Mouse (Mus musculus) lung, embryonic 16.5 days (tissue): Measurements from ENCODE around the gene Gm10228. TPM values are rescaled to one million over a fixed set of nuclear protein-coding genes. Genes with fewer than 3 reads are reported as not detected.
"Not testable (repeated sequence)": the region's sequence is repeated elsewhere in the genome, so short reads cannot be mapped to it uniquely, and the experiment has no call there.

ENCODE experiments used
- ATAC-seq: fragments of 200-750 bp; cut with Nextera tagmentation; 2 replicates; pipeline ENCODE4 v1.8.0; 2017; ENCODE audit warnings: low read depth, mild to moderate bottlenecking, moderate library complexity
- H3K27ac ChIP-seq: fragments of 300-500 bp; sonication (generic); 2 replicates; pipeline ENCODE4 v1.5.1; 2014; ENCODE audit warnings: mild to moderate bottlenecking, control low read depth, low read length
- H3K27me3 ChIP-seq: fragments of 300-500 bp; sonication (generic); 2 replicates; pipeline ENCODE4 v1.6.1; 2014; ENCODE audit warnings: low read depth, low read length, mixed read lengths; ENCODE audit not compliant: control insufficient read depth, insufficient read depth
- H3K36me3 ChIP-seq: fragments of 300-500 bp; sonication (generic); 2 replicates; pipeline ENCODE4 v1.6.1; 2014; ENCODE audit warnings: low read length; ENCODE audit not compliant: control insufficient read depth, insufficient read depth
- H3K4me1 ChIP-seq: fragments of 300-500 bp; sonication (generic); replicated peaks from 2 replicates; pipeline ENCODE4 v1.6.1; 2014; ENCODE audit warnings: low read length, mixed read lengths; ENCODE audit not compliant: control insufficient read depth, insufficient read depth
- H3K4me2 ChIP-seq: fragments of 300-500 bp; sonication (generic); 2 replicates; pipeline ENCODE4 v1.6.1; 2014; ENCODE audit warnings: low read depth, low read length, control low read depth
- H3K4me3 ChIP-seq: fragments of 300-500 bp; sonication (generic); 2 replicates; pipeline ENCODE4 v1.5.1; 2014; ENCODE audit warnings: mild to moderate bottlenecking, low read length, control low read depth
- H3K9ac ChIP-seq: fragments of 300-500 bp; sonication (generic); 2 replicates; pipeline ENCODE4 v1.6.1; 2014; ENCODE audit warnings: low read length, control low read depth
- H3K9me3 ChIP-seq: fragments of 300-500 bp; sonication (generic); 2 replicates; pipeline ENCODE4 v1.6.1; 2016; ENCODE audit warnings: low read length; ENCODE audit not compliant: control insufficient read depth
- WGBS: fragments of 180-500 bp; shearing (Covaris S2); extraction: QIAGEN DNeasy Blood & Tissue Kit; methylation state at CpG from one replicate; pipeline ENCODE4 v1.1.7; 2014; 5-methylcytosine and 5-hydroxymethylcytosine counted together
- polyA plus RNA-seq: library from polyadenylated mRNA; unstranded; fragments of >200 nt; fragmentation: Nextera tagmentation; extraction: Ambion mirVana; gene quantifications from 2 replicates; pipeline ENCODE4 v1.2.1, GENCODE M21; 2015

Gene Gm10228
- not detected in 2 replicates for polyA plus RNA-seq

GRCm38 (mm10) chr16:89041372-89041771 lies at the start of gene Gm10228:
Gene Gm10228, minus strand, starts transcription at chr16:89041472.
- H3K9me3 ChIP-seq, H3K36me3 ChIP-seq, H3K9ac ChIP-seq, H3K27me3 ChIP-seq, ATAC-seq, H3K4me3 ChIP-seq, H3K27ac ChIP-seq, H3K4me2 ChIP-seq, H3K4me1 ChIP-seq: not testable (repeated sequence)
- 80% methylated on average over 2 of the region's 4 CpGs for WGBS

DNA sequence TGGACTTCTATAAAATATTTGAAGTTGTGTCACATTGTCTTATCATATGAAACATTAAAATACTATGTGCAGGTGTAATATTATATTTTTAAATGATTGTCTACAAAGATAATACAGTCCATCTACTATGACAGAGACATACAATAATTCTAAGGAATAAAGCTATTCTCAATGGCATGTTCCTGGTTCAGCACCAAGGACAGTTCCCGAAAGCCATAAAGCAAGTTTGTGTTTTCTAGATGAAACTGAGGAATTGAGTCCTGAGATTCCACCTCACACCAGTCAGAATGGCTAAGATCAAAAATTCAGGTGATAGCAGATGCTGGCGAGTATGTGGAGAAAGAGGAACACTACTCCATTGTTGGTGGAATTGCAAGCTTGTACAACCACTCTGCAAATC lies 29.8 kb upstream of the Gm10228 start:
- H3K9me3 ChIP-seq, H3K27me3 ChIP-seq, H3K36me3 ChIP-seq, H3K4me3 ChIP-seq, ATAC-seq, H3K4me2 ChIP-seq, H3K4me1 ChIP-seq, H3K27ac ChIP-seq, H3K9ac ChIP-seq: not testable (repeated sequence)
- 40% methylated on average over 2 of the region's 2 CpGs for WGBS

DNA sequence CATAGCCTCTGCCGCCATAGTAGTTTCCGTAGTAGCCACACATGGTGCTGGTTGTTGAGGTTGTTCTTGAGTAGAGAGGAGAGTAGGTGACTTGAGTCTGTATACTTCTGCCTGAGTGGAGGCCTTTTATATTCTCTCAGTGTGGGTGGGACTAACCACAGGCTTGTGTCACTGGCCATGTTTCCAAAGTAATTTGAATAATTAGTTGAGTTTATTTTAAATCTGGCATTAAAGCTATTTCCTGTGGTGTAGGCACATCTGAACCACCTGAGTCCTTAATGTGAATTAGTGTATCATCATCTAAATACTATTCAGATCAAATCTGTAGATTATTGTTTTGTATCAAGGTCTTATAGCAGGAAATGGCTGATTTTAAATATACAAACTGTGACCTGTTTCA lies 22.6 kb upstream of the Gm10228 start, which contains the start of gene 1110025L11Rik:
TSS of gene 1110025L11Rik (minus strand) at position 101 of the 400 bp plus-strand sequence.
- H3K4me1 ChIP-seq: not testable (repeated sequence)
- WGBS: no CpG with 5 or more reads among the region's 2 CpGs

DNA sequence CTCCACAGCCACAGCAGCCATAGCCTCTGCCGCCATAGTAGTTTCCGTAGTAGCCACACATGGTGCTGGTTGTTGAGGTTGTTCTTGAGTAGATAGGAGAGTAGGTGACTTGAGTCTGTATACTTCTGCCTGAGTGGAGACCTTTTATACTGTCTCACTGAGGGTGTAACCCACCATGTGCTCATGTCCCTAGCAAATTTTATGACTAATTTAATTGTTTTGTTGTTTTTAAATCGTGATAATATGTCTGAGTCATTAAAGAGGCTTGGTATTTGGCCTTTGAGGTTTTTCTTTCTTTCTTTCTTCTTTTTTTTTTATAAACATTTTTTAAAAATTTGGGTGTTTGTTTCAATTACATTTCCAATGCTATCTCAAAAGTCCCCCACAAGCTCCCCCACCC lies 6.5 kb upstream of the Gm10228 start, which contains the start of gene Krtap6-5:
TSS of gene Krtap6-5 (minus strand) at position 101 of the 400 bp plus-strand sequence.
- ATAC-seq: no peak
- H3K9ac ChIP-seq: no peak within 1 kb of the TSS
- H3K36me3 ChIP-seq: no peaks in the 10 kb centered on the region
- no peaks in the 10 kb centered on the region for H3K4me1 ChIP-seq
- no peak within 1 kb of the TSS for H3K4me2 ChIP-seq
- H3K27ac ChIP-seq: no peak within 1 kb of the TSS
- 84% methylated on average over 3 of the region's 3 CpGs for WGBS
- no peak within 1 kb of the TSS for H3K4me3 ChIP-seq
- no peaks in the 10 kb centered on the region for H3K9me3 ChIP-seq
- no peaks in the 10 kb centered on the region for H3K27me3 ChIP-seq

More for the DNA sequence above, 22.6 kb upstream of the Gm10228 start, which contains the start of gene 1110025L11Rik:
- H3K4me3 ChIP-seq, H3K9me3 ChIP-seq, H3K4me2 ChIP-seq, H3K27ac ChIP-seq, ATAC-seq, H3K36me3 ChIP-seq, H3K9ac ChIP-seq, H3K27me3 ChIP-seq: not testable (repeated sequence)

DNA sequence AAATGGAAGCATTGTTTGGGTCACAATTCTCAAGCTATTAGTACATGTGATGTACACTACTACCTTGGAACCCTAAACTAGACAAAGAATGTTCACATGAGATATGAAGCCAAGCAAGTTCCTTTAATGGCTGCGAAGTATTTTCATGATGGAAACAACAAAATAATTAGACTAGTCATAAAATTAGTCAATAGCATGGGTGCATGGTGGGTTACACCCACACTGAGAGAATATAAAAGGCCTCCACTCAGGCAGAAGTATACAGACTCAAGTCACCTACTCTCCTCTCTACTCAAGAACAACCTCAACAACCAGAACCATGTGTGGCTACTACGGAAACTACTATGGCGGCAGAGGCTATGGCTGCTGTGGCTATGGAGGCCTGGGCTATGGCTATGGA lies 9.9 kb downstream of the Gm10228 start, which contains the start of gene Krtap6-1:
TSS of gene Krtap6-1 (plus strand) at position 301 of the 400 bp plus-strand sequence.
- 89% methylated on average over 3 of the region's 3 CpGs for WGBS
- not testable (repeated sequence) for H3K9ac ChIP-seq, ATAC-seq

DNA sequence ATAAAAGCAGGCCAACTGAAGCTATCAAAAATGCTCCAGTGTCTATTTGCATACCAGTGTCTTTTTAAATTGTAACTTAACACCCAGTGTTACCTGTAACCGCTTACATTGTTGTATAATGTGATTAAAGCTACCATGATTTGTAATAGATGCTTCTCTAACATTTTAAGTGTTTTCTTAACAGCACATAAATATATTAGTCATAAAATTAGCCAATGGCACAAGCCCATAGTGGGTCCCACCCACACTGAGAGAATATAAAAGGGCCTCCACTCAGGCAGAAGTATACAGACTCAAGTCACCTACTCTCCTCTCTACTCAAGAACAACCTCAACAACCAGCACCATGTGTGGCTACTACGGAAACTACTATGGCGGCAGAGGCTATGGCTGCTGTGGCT lies 26.3 kb downstream of the Gm10228 start, which contains the start of gene Gm10229:
TSS of gene Gm10229 (plus strand) at position 301 of the 400 bp plus-strand sequence.
- not testable (repeated sequence) for H3K9me3 ChIP-seq, ATAC-seq, H3K4me2 ChIP-seq, H3K9ac ChIP-seq, H3K36me3 ChIP-seq, H3K4me3 ChIP-seq, H3K27me3 ChIP-seq, H3K4me1 ChIP-seq, H3K27ac ChIP-seq
- WGBS: 79% methylated on average over 1 of the region's 3 CpGs

More for the DNA sequence above, 9.9 kb downstream of the Gm10228 start, which contains the start of gene Krtap6-1:
- not testable (repeated sequence) for H3K4me1 ChIP-seq, H3K27me3 ChIP-seq, H3K9me3 ChIP-seq, H3K4me2 ChIP-seq, H3K4me3 ChIP-seq, H3K27ac ChIP-seq, H3K36me3 ChIP-seq

GRCm38 (mm10) chr16:89013973-89014372 lies 27.3 kb downstream of the Gm10228 start:
- 94% methylated on average over 3 of the region's 3 CpGs for WGBS
- no peak overlapping the region for H3K9ac ChIP-seq

DNA sequence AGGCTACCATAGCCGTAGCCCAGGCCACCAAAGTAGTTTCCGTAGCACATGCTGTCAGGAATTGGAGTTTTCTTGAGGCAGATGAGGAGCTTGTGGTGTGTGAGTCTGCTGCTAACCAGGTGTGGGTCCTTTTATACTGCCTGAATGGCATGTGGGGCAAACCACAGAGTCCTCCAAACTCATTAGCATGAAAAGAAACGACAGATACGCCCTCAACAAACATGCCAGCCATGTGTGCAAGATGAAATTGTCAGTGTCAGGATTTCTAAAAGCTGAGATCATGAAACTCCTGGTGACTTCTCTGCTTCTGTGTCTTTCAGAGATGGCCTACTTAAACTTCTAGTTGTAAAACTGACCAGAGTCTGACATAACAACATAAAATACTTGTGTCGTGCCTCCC lies 30.6 kb downstream of the Gm10228 start, which contains the start of gene Krtap22-2:
TSS of gene Krtap22-2 (minus strand) at position 101 of the 400 bp plus-strand sequence.
- Histone ChIP-seq H3K27me3 (no peaks in the 10 kb centered on the region), H3K9me3 (no peaks in the 10 kb centered on the region), H3K27ac (no peak within 1 kb of the TSS), H3K4me3 (no peak within 1 kb of the TSS), H3K36me3 (no peaks in the 10 kb centered on the region), H3K4me1 (no peaks in the 10 kb centered on the region), H3K4me2 (no peak within 1 kb of the TSS), H3K9ac (no peak within 1 kb of the TSS)
- 79% methylated on average over 5 of the region's 5 CpGs for WGBS
- no peak for ATAC-seq

More at GRCm38 (mm10) chr16:89013973-89014372, 27.3 kb downstream of the Gm10228 start:
- no peaks in the 10 kb centered on the region for H3K9me3 ChIP-seq
- no peaks in the 10 kb centered on the region for H3K27me3 ChIP-seq
- no peak overlapping the region for H3K4me2 ChIP-seq
- H3K36me3 ChIP-seq: no peaks in the 10 kb centered on the region
- no peak overlapping the region for H3K27ac ChIP-seq
- no peaks in the 10 kb centered on the region for H3K4me1 ChIP-seq
- ATAC-seq: no peak
- H3K4me3 ChIP-seq: no peak overlapping the region
